Mouse (Mus musculus): Measurements from ENCODE around the gene Litaf.
"Not testable (repeated sequence)": the region's sequence is repeated elsewhere in the genome, so short reads cannot be mapped to it uniquely, and the experiment has no call there.

Gene Litaf

DNA sequence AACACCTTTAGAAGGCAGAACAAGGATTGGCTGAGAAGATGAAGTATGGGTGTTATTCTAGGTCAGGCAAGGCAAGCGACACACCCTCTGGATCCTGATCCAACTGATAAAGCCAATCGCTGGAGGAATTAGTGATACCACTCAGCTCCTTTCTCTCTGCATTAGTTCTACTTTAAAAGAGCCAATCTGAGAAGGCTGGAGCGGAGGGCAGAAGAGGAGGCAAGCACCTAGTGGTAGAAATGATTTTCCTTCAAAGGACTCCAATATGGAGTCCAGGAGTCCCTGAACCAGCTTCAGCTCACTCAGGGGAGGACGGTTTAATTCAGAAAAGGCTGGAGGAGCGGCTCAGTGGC lies 74.2 kb downstream of the Litaf start:
- no peak for DNase-seq (ENCODE audit: low spot score)

DNA sequence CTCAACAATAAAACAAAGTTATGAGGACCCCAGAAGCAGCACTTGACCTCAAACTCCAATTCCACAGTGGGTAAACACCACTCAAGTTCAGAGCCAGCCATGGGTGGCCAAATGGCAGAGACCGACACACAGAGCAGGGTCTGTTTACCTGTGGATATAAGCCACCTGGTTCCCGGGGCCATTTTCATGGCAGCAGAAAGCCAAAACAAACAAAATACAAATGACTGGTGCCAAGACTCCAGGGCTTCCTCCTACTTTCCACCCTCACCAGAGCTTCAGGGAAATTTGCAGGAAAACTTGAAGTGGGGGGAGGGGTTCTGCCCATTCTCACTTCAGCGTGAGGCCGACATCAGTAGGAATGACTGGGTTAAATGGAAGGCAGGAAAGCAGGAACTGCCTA lies 75.2 kb downstream of the Litaf start:
- DNase-seq (ENCODE audit: low spot score): no peak

DNA sequence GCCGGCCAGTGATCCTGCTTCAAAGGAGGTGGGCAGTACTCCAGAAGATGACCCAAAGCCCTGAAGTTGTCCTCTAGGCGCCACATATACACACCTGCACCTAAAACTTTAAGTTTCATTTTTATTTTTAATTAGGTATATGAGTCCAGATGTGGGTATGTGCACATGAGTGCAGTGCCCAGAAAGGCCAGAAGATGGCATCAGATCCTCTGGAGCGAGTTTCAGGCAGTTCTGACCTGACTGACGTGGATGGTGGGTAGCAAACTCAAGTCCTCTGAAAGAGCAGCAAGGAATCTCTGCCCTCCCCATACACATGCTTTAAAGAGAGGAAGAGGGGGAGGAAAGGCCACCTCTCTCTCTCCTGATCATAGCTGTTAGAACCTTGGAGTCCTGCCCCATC lies 76.1 kb downstream of the Litaf start:
- DNase-seq (ENCODE audit: low spot score): no peak

DNA sequence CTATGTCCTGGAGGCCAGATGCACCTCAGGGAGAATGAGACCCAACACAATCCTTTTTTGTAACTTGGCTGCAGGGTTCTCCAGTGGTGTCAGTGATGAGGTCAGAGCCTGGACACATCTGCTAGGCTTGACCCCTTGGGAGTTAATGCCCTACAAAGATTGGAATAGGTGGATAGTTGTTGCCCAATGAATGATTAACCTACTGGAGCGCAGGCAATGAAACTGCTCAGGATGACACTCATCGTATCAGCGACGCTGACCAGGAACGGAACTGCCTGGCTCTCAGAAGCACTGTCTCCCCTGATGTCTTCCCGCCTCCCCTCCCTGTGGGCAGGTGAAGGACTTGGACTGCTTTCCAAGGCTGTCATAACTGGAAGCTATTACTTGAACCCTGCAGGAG lies 76.6 kb downstream of the Litaf start:
- no peak for DNase-seq (ENCODE audit: low spot score)

DNA sequence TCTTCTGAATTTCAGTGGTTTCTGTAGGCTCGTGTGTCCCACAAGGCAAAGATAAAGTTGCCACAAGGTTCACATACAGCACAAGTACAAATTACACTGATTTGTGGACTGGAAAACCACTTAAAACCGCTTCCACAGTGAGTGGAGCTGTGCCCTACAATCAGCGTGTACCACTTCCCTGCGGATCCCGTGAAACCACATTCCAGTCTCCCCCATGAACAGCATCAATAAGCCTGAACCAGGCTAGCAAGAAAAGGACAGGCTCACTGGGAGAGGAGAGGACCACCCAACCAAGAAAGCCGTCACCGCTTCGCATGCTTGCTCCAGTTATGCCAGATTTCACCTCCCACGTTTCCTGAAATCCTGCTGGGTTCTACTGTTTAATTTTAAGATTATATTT lies 77.7 kb downstream of the Litaf start:
- DNase-seq (ENCODE audit: low spot score): no peak

DNA sequence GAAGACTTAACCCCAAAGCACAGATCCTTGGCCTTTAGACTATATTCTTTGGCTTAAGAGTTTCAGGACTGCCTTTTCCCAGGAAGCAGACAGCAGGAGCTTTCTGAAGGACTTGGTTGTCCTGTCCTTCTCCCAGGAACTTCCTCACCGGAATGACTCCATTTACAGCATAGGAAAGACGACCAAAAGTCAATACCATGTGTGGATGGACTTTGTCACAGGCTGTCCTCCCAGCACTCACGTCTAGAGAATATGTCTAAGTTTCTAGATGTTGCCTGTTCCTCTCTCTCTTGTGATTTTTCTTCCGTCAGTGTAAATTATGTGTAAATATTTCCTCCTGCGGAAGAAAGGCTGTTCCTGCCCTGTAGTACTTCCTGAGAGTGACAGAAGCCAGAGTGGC lies 81.4 kb downstream of the Litaf start:
- DNase-seq (ENCODE audit: low spot score): no peak

DNA sequence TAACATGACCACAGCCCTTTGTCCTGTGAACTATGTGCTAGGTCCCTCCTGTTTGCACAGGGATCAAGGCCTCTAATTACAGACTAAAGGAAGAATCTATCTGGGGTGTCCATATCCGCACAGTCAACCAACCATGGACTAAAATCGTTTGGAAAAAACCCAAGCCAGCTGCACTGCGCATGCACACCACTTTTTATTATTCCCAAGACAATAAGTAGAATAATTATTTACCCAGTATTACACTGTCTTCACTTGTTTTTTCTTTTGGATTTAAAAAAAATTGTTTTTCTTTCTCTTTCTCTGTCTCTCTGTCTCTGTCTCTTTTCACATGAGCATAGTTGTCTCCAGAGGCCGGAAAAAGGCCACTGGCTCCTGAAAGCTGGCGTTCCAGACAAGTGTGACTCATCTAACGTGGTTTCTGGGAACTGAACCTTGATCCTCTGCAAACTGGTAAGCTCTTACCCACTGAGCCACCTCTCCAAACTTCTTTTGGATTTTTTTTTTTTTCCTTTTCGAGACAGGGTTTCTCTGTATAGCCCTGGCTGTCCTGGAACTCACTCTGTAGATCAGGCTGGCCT lies 84.4 kb downstream of the Litaf start:
- no peak for DNase-seq (ENCODE audit: low spot score)

DNA sequence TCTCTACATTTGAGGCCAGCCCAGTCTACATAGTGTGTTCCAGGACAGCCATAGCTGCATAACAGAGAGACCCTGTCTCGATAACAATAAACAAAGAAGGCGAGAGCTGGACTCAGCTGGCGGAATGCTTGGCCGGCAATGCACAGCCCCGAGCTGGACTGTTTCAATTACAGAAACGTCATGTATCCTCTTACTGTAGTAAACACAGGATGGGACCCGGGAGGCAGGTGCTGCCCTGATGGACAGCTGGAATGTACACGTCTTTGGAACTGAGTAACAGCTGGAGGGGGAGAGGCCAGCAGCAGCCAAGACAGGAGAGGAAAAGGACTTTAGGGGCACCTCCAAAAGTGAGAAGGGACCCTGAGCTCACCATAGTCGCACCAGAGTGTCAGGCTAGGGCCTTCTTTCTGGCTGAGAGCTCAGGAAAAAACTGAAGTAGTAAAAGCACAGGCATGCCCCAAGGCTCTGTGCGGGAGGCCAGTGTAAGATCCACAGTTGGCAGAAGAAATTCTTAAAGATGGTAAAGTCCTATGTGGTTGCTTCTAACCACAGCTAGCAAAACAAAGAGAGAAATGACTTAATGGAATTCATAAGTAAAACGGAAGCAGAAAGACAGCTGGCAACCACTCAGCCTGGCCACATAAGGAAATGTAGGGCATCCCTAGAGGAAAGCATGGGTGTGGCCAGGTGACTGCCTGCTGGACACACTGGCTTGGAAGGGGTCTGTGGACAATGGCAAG lies 86.7 kb downstream of the Litaf start:
- DNase-seq (ENCODE audit: low spot score): no peak

DNA sequence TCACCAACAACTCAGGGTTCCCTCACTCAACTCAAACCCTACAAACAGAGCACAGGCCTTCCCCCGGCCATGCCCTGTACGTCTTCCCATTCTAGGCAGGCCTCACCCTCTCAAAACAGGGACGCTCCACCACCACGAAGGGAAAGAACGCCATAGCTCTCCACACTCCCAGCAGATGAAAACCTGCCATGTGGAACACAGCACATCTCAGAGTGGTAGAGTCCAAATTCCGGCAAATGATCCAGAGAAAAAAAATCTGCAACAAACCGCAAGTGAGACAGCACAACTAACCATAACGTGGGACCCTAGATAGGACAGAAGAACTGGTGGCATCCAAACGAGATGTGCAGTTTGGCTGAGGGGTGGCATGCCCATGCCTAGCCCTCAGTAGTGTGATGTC lies 88.1 kb downstream of the Litaf start:
- no peak for DNase-seq (ENCODE audit: low spot score)

DNA sequence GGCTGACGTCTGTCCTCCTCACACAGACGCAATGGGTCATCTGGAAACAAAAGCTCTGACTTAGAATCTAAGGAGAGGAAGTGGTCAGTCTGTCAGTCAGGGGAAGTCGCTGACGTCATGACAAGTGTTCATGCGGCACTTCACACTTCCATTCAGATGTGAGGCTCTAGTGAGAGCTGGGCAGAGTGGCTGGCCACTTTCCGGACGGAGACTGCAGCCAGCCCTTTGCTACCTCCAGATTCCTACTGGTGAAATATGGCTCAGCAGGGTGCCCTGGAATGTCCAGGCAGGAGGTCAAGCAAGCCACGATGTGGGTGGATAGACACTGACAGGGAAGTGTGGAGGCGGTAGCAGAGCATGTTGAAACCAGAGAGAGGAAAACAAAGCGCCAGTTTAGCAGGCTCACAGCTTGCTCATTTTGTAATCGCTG lies 89.7 kb downstream of the Litaf start:
- DNase-seq (ENCODE audit: low spot score): peak; percentile 26

DNA sequence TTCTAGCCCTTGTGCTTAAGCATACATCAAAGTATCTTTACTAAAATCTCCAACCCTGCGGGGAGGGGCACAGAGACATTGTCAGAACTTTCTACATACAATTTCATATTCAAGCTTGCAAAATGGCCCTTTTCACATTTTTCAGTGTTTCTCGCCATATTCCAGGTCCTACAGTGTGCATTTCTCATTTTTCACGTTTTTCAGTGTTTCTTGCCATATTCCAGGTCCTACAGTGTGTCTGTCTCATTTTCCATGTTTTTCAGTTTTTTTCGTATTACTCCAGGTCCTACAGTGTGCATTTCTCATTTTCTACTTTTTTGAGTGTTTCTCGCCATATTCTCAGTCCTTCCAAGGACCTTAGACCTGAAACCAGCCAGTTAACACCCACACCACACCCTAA lies 91.0 kb downstream of the Litaf start:
- DNase-seq (ENCODE audit: low spot score): no peak

DNA sequence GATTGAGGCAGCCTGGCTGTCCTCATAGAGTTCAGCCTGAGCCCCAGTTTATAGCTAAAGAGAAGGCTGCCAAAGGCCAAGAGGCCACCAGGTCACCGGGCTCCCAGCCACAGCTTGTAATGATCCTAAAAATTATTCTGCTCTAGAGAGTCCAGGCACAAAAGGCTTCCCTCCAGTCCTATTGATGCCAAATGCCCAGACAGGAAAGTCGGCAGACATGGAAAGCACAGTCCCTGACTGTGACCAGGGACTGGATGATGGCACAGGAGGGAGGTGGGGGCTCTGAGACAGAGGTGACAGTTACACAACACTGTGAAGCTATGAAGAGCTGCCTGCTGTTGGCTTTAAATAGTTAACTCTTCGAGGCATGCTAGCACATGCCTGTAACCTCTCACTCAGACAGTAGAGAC lies 91.9 kb downstream of the Litaf start:
- DNase-seq (ENCODE audit: low spot score): peak; percentile 56

DNA sequence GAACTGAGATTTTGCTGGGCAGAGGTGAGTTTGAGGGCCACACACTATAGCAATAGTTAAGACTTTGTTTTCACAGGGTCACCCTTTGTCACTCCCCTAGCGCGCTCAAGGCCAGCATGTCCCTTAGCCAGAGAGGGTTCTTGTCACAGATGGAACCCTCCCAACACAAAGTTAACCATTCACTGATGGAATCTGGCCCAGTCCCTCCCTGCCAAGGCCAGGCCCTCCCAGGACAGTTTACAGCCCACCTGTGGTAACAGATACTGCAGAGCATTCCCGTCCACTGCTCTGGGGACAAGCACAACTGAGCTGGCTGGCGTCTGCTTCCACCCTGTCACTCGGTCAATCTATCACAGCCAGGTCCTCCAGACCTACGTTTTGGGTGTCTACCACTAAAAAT lies 93.7 kb downstream of the Litaf start:
- peak; percentile 30 for DNase-seq (ENCODE audit: low spot score)

DNA sequence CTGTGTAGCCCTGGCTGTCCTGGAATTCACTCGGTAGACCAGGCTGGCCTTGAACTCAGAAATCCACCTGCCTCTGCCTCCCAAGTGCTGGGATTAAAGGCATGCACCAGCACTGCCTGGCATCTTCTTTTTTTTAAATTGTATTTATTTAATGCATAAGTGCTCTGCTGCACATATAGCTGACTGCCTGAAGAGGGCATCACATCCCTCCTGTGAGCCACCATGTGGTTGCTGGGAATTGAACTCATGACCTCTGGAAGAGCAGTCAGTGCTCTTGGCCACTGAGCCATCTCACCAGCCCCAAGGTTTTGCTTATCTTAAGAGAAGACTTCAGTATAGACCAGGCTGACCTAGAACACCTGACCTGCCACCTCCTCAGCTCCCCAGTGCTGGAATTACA lies 96.0 kb downstream of the Litaf start:
- not testable (repeated sequence) for DNase-seq (ENCODE audit: low spot score)

DNA sequence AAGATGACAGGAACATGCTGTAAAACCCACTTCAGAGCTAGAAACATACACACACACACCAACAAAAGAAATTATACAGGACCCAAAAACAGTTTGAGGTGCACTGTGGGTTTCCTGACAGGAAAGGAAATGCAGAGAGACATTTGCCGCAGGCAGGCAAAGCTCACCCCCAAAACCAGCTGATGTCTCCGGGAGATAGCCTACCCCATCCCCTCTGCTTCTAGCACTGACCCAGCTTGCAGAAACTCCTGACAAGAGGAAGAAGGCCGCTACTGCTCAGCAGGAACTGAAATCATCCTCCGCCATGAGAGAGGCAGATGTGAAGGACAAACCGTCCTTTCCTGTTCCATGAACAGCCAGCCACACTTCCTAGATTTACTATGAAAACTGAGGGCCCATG lies 96.6 kb downstream of the Litaf start:
- no peak for DNase-seq (ENCODE audit: low spot score)

DNA sequence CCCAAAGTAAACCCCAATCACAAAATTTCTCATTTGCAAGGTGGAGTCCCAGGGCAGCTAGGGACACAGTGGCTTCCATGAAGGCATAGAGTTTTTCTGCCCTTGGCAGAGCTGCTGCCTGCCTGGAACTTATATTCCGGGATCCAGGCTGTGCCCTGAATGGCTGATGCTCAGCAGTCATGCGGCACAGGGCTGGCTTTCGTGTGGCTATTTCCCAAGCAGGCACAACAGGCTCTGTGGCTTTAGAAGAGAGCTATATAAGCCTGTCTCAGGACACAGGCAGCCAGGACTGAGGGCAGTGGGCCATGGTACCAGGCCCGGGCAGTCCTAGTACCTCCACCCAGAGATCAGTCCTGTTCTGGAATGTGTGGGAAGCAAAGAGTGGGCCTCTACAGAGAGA lies 97.7 kb downstream of the Litaf start:
- no peak for DNase-seq (ENCODE audit: low spot score)

DNA sequence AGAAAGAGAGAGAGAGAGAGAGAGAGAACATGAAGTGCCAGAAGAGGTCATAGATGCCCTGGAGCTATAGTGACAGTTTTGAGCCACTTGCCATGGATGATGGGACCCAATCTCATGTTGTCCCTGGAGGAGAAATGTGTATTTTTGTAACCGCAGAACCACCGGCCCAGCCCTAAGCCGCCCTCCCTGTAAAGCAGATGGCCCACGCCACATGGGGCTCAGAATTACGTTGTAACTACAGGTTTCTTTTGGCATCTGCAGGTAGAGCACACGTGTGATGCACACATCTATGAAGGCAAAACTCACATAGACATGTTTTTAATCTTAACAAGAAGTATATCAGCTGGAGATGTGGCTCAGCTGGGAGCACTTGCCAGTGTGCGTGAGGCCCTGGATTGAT lies 98.2 kb downstream of the Litaf start:
- no peak for DNase-seq (ENCODE audit: low spot score)

DNA sequence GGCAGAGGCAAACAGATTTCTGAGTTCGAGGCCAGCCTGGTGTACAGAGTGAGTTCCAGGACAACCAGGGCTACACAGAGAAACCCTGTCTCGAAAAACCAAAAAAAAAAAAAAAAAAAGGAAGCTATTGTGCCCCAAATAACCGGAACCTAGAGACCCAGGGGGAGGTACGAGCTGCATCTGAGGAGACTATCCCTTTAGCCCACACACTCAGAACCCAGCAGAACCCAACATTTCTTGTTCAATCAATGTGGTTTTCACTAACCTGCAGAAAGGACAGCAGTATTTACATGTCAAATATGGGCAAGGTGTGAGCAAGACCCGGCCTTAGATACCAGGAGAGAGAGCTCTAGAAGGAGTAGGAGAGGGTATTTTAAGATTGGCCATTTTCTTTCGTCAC lies 98.9 kb downstream of the Litaf start:
- DNase-seq (ENCODE audit: low spot score): no peak

DNA sequence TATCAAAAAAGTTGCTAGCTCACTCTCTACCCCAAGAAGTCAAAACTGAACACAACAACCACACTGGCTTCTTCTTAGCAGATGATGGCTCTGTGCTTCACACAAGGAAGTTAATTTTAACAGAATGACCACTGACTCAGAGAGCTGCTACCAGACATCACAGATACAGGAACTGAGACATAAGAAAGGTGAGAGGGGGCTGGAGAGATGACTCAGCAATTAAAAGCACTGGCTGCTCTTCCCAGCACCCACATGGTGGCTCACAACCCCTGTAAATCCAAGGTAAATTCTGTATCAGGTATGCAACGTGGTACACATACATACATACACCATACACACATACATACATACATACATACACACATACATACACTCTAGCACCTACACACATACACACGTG lies 100.9 kb downstream of the Litaf start:
- no peak for DNase-seq (ENCODE audit: low spot score)

DNA sequence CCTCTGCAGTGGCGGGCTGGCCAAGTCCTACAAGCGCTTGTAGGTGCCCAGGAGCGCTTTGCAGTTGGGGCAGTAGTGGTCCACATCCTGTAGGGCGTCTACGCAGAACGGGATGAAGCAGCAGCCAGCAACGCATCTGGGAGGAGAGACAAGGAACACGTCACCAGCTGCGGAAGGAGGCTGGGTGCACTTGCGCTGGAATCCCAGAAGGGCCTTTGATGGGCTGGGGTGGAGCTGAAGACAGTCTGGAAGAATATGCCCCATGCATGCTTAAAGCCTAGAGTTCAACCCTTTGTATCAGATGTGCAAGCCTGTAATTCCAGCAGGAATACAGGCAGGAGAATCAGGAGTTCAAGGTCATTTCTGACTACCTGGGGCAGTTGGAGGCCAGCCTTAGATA lies 105.0 kb downstream of the Litaf start:
- DNase-seq (ENCODE audit: low spot score): no peak

DNA sequence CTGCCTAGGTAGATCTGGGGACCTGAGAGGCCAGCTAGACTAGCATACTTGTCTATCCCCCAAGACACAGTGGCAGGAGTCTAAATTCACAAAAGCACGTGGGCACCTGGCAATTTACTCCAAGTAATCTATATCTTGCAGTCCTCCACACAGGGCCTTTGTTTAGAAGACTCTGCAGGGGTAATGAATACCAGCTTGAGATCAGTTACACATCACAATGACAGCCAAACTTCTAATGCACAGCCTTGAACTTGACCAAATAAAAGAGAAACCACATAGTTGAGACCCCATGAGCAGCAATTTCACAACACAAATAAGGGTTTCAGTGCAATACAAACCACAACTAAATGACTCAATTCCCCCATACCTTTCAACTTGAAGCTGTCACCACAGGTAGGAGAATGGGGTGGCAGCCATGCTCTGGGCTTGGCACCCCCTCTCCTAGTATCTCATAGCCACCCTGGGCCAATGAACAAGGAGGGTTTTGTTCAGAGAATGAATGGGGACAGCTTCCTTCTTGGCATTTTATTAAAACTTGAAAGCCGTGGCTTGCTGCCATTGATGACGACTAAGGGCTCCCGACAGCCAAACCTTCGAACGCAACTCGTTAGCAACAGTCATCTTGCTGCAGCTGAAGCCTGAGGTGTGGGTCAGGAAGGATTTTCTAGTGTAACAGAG lies 107.1 kb downstream of the Litaf start:
- no peak for DNase-seq (ENCODE audit: low spot score)

DNA sequence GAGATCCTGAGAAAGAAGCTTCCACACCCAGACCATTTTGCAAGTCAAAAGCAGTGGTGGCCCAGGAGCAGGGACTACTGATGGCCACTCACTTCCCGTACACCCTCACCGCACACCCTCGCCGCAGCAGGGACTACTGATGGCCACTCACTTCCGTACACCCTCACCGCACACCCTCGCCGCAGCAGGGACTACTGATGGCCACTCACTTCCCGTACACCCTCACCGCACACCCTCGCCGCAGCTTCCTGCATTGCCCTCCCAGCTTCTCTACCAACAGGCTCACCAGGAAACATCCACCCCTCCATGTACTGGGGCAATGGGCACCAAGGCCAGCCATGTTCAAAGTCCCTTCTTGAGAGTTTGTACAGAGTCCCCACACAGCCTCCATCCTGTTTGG lies 107.7 kb downstream of the Litaf start:
- DNase-seq (ENCODE audit: low spot score): not testable (repeated sequence)

DNA sequence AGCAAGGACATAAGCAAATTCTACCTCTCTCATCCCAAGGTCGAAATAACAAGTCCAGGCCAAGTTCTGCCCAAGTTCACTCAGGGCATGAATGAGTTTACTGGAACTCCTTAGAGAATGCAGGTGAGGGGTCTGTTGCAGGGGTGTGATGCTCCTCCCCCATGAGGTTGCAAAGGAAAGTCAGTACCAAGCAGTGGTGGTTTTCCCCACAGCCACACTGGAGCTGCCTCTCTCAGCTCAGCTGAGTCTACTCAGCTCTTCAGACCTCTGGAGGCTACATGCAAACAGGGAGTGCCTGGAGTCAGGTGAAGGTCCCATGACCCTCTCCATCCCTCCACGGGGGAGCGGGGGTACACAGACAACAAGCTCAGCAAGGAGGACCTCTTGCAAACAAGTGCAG lies 108.2 kb downstream of the Litaf start:
- no peak for DNase-seq (ENCODE audit: low spot score)
